Mouse (Mus musculus): ENCODE measurements around the gene Il1rapl1.

GRCm38 (mm10) chrX:88117858-88118257 is 2.4 kb upstream of the Il1rapl1 start:
- TF ChIP-seq EP300 (optimal IDR thresholded peaks at IDR 0.05) (no peak), CTCF (IDR thresholded peaks at IDR 0.05; ENCODE audit: low read depth) (no peak)
